Comparison of ENCODE assay signal across 26 mouse cellular contexts in genomic region chr2:164114051-164114450, GRCm38 (mm10). TPM values are rescaled to one million over a fixed set of nuclear protein-coding genes. Genes with fewer than 3 reads are reported as not detected.
DNase-seq lines count a peak whose midpoint lies in the region; ATAC-seq lines count a peak whose summit lies in the region.
"Had no signal": no experiment of that assay in that cellular context is flagged by ENCODE, and none has a peak within 500 bp of the region (broad histone marks: within the 10 kb centered on the region; RNA-seq: fewer than 3 reads in every experiment).

No protein-coding gene starts in this region.

- no peaks in the 10 kb centered on the region for H3K9me3 ChIP-seq in heart, embryonic 10.5 days
- no peaks in the 10 kb centered on the region for H3K9me3 ChIP-seq in limb, embryonic 10.5 days (replicated peaks)
- no peaks in the 10 kb centered on the region for H3K9me3 ChIP-seq in limb, embryonic 13.5 days
- no peaks in the 10 kb centered on the region for H3K9me3 ChIP-seq in limb, embryonic 15.5 days
- no peaks in the 10 kb centered on the region for H3K9me3 ChIP-seq in midbrain, embryonic 13.5 days
- H3K9me3 ChIP-seq: embryonic facial prominence, embryonic 10.5 days; embryonic facial prominence, embryonic 12.5 days; forebrain, embryonic 13.5 days; G1E had no signal

- DNase-seq in heart, adult 11 months = peak; percentile 93
- no peak for DNase-seq in heart, embryonic 10.5 days (ENCODE audit: low spot score)
- DNase-seq in limb, embryonic 10.5 days (ENCODE audit: low spot score) = no peak
- DNase-seq: adrenal gland, adult 8-10 months; adrenal gland, postnatal 14 days; adrenal gland, postnatal 36 days; B cell, adult 2 months; cerebellum, adult 11-12 months; cerebellum, adult 2 months; cerebellum, adult 9-10 months; cerebellum, postnatal 10 days; cerebellum, postnatal 25 days had no signal

- no peak for ATAC-seq in limb, embryonic 13.5 days (ENCODE audit: low FRiP score, low read depth)
- no peak for ATAC-seq in limb, embryonic 15.5 days (ENCODE audit: insufficient number of reproducible peaks, low FRiP score, low TSS enrichment, low read depth)
- no peak for ATAC-seq in midbrain, embryonic 13.5 days
- no peak for ATAC-seq in megakaryocyte, adult 5-6 weeks (ENCODE audit: poor library complexity, severe bottlenecking)
- ATAC-seq: activated CD4-positive, CD25-positive, alpha-beta regulatory T cell, adult 4 months; CD4-positive, CD25-positive, alpha-beta regulatory T cell, adult 4 months; forebrain, embryonic 13.5 days; Patski had no signal

- no peak overlapping the region for H3K9ac ChIP-seq in limb, embryonic 13.5 days
- H3K9ac ChIP-seq in limb, embryonic 15.5 days = no peak overlapping the region
- no peak overlapping the region for H3K9ac ChIP-seq in midbrain, embryonic 13.5 days (replicated peaks)
- H3K9ac ChIP-seq: embryonic facial prominence, embryonic 12.5 days; forebrain, embryonic 13.5 days had no signal

- H3K27ac ChIP-seq in heart, embryonic 10.5 days = no peak overlapping the region; the same call in 1 of the 2 replicates
- H3K27ac ChIP-seq in limb, embryonic 10.5 days = 0 out of 2 replicates have a peak overlapping the region, but pooled peaks have one; percentile 8
- peak overlapping the region; percentile 73; the same call in 1 of the 2 replicates for H3K27ac ChIP-seq in limb, embryonic 13.5 days
- peak overlapping the region; percentile 48 for H3K27ac ChIP-seq in limb, embryonic 15.5 days
- no peak overlapping the region for H3K27ac ChIP-seq in midbrain, embryonic 13.5 days
- H3K27ac ChIP-seq: embryonic facial prominence, embryonic 10.5 days; embryonic facial prominence, embryonic 12.5 days; forebrain, embryonic 13.5 days had no signal

- WGBS in heart, embryonic 10.5 days = 89% methylated on average over 6 of the region's 6 CpGs
- WGBS in limb, embryonic 10.5 days = 95% methylated on average over 6 of the region's 6 CpGs
- WGBS in limb, embryonic 13.5 days = 90% methylated on average over 6 of the region's 6 CpGs
- WGBS in limb, embryonic 15.5 days = 91% methylated on average over 6 of the region's 6 CpGs
- 94% methylated on average over 6 of the region's 6 CpGs for WGBS in midbrain, embryonic 13.5 days

- H3K4me3 ChIP-seq in heart, embryonic 10.5 days = no peak overlapping the region
- no peak overlapping the region for H3K4me3 ChIP-seq in limb, embryonic 10.5 days
- no peak overlapping the region for H3K4me3 ChIP-seq in limb, embryonic 13.5 days
- H3K4me3 ChIP-seq in limb, embryonic 15.5 days = no peak overlapping the region
- H3K4me3 ChIP-seq in midbrain, embryonic 13.5 days (replicated peaks) = no peak overlapping the region
- H3K4me3 ChIP-seq: embryonic facial prominence, embryonic 10.5 days; embryonic facial prominence, embryonic 12.5 days; forebrain, embryonic 13.5 days had no signal

- 0 out of 2 replicates have a peak, but pooled peaks cover 3% of the 10 kb centered on the region for H3K4me1 ChIP-seq in heart, embryonic 10.5 days
- H3K4me1 ChIP-seq in limb, embryonic 10.5 days = peaks cover 10% of the 10 kb centered on the region
- H3K4me1 ChIP-seq in limb, embryonic 13.5 days = peaks cover 40% of the 10 kb centered on the region
- H3K4me1 ChIP-seq in limb, embryonic 15.5 days = peaks cover 13% of the 10 kb centered on the region
- no peaks in the 10 kb centered on the region for H3K4me1 ChIP-seq in midbrain, embryonic 13.5 days (replicated peaks)
- H3K4me1 ChIP-seq: embryonic facial prominence, embryonic 10.5 days; embryonic facial prominence, embryonic 12.5 days; forebrain, embryonic 13.5 days had no signal

- H3K27me3 ChIP-seq in heart, embryonic 10.5 days (ENCODE audit: insufficient read depth, poor library complexity, severe bottlenecking) = no peaks in the 10 kb centered on the region
- H3K27me3 ChIP-seq in limb, embryonic 10.5 days (ENCODE audit: low read depth, poor library complexity, severe bottlenecking) = no peaks in the 10 kb centered on the region
- no peaks in the 10 kb centered on the region for H3K27me3 ChIP-seq in limb, embryonic 13.5 days
- no peaks in the 10 kb centered on the region for H3K27me3 ChIP-seq in limb, embryonic 15.5 days
- H3K27me3 ChIP-seq in midbrain, embryonic 13.5 days = no peaks in the 10 kb centered on the region
- H3K27me3 ChIP-seq: CH12.LX; embryonic facial prominence, embryonic 12.5 days; forebrain, embryonic 13.5 days; Patski had no signal

- no peak overlapping the region for H3K4me2 ChIP-seq in limb, embryonic 13.5 days (replicated peaks)
- H3K4me2 ChIP-seq in limb, embryonic 15.5 days = no peak overlapping the region
- H3K4me2 ChIP-seq in midbrain, embryonic 13.5 days (replicated peaks) = no peak overlapping the region
- H3K4me2 ChIP-seq: embryonic facial prominence, embryonic 12.5 days; forebrain, embryonic 13.5 days had no signal

- peaks cover 23% of the 10 kb centered on the region for H3K36me3 ChIP-seq in heart, embryonic 10.5 days
- peaks cover 34% of the 10 kb centered on the region for H3K36me3 ChIP-seq in limb, embryonic 10.5 days
- H3K36me3 ChIP-seq in limb, embryonic 13.5 days = peaks cover 30% of the 10 kb centered on the region
- H3K36me3 ChIP-seq in limb, embryonic 15.5 days = peaks cover 8% of the 10 kb centered on the region
- H3K36me3 ChIP-seq in midbrain, embryonic 13.5 days = peaks cover 25% of the 10 kb centered on the region

RNA-seq across cellular contexts. Expression of gene Tomm34, which starts 43.1 kb away (rescaled TPM):
- 58.7 and 65.0 TPM in 2 replicates for polyA plus RNA-seq in heart, embryonic 10.5 days (2016; fragmentation: Nextera tagmentation; extraction: Ambion mirVana)
- polyA plus RNA-seq in limb, embryonic 10.5 days (2016; fragmentation: Nextera tagmentation; extraction: Ambion mirVana) = 60.3 and 66.4 TPM in 2 replicates
- polyA plus RNA-seq in limb, embryonic 13.5 days (2015; fragmentation: Nextera tagmentation; extraction: Ambion mirVana) = 57.8 and 61.7 TPM in 2 replicates
- 49.1 and 53.7 TPM in 2 replicates for polyA plus RNA-seq in limb, embryonic 15.5 days (2015; fragmentation: Nextera tagmentation; extraction: Ambion mirVana)
- polyA plus RNA-seq in midbrain, embryonic 13.5 days (2015; fragmentation: Nextera tagmentation; extraction: Ambion mirVana) = 44.2 and 48.4 TPM in 2 replicates
- 45.3 and 49.1 TPM in 2 replicates for total RNA-seq in megakaryocyte, adult 5-6 weeks (2015)
- 48.3 and 49.8 TPM in 2 replicates for total RNA-seq in megakaryocyte, adult 5-6 weeks (2017)

RNA-seq across cellular contexts. Expression of gene Stk4, which starts 43.9 kb away (rescaled TPM):
- polyA plus RNA-seq in heart, embryonic 10.5 days (2016; fragmentation: Nextera tagmentation; extraction: Ambion mirVana) = 20.5 and 23.6 TPM in 2 replicates
- polyA plus RNA-seq in limb, embryonic 10.5 days (2016; fragmentation: Nextera tagmentation; extraction: Ambion mirVana) = 30.4 and 32.8 TPM in 2 replicates
- polyA plus RNA-seq in limb, embryonic 13.5 days (2015; fragmentation: Nextera tagmentation; extraction: Ambion mirVana) = 17.5 and 20.1 TPM in 2 replicates
- polyA plus RNA-seq in limb, embryonic 15.5 days (2015; fragmentation: Nextera tagmentation; extraction: Ambion mirVana) = 17.7 and 19.6 TPM in 2 replicates
- 27.0 and 28.3 TPM in 2 replicates for polyA plus RNA-seq in midbrain, embryonic 13.5 days (2015; fragmentation: Nextera tagmentation; extraction: Ambion mirVana)
- total RNA-seq in megakaryocyte, adult 5-6 weeks (2015) = 227 and 248 TPM in 2 replicates
- total RNA-seq in megakaryocyte, adult 5-6 weeks (2017) = 185 and 193 TPM in 2 replicates

RNA-seq across cellular contexts. Expression of gene Kcns1, which starts 56.9 kb away (rescaled TPM):
- polyA plus RNA-seq in heart, embryonic 10.5 days (2016; fragmentation: Nextera tagmentation; extraction: Ambion mirVana) = not detected in 2 replicates
- 0.15 TPM in 1 of 2 replicates, not detected in the other for polyA plus RNA-seq in limb, embryonic 10.5 days (2016; fragmentation: Nextera tagmentation; extraction: Ambion mirVana)
- polyA plus RNA-seq in limb, embryonic 13.5 days (2015; fragmentation: Nextera tagmentation; extraction: Ambion mirVana) = 2.5 and 2.8 TPM in 2 replicates
- polyA plus RNA-seq in limb, embryonic 15.5 days (2015; fragmentation: Nextera tagmentation; extraction: Ambion mirVana) = 2.0 and 3.6 TPM in 2 replicates
- polyA plus RNA-seq in midbrain, embryonic 13.5 days (2015; fragmentation: Nextera tagmentation; extraction: Ambion mirVana) = 0.16 and 0.23 TPM in 2 replicates
- total RNA-seq in megakaryocyte, adult 5-6 weeks (2015) = not detected in 2 replicates
- not detected in 2 replicates for total RNA-seq in megakaryocyte, adult 5-6 weeks (2017)
- total RNA-seq: adrenal gland, adult 18-20 months; adrenal gland, postnatal 14 days; adrenal gland, postnatal 36 days; G1E had no signal
- polyA plus RNA-seq: embryonic facial prominence, embryonic 10.5 days; forebrain, embryonic 11.5 days; forebrain, embryonic 13.5 days; G1E; Patski had no signal

Comparison
In these comparisons a context has a peak if more than half of its experiments do, and no peak if none do; other contexts are left out.
1. H3K27ac ChIP-seq: peak in limb, embryonic 10.5 days (single experiment), limb, embryonic 13.5 days (single experiment) and limb, embryonic 15.5 days (single experiment); none in heart, embryonic 10.5 days (single experiment) and midbrain, embryonic 13.5 days (single experiment).